Mouse (Mus musculus) hindbrain, embryonic 11.5 days (tissue): ENCODE results near the gene Ocm. TPM values are rescaled to one million over a fixed set of nuclear protein-coding genes. Genes with fewer than 3 reads are reported as not detected.
A peak's percentile ranks its signal among the peaks of the same experiment; 100 is the strongest.

Experiments
- ATAC-seq: fragments of 200-750 bp; cut with Nextera tagmentation; 2 replicates; pipeline ENCODE4 v1.8.0; 2017; ENCODE audit warnings: mild to moderate bottlenecking, moderate TSS enrichment, moderate library complexity; ENCODE audit not compliant: low FRiP score
- DNase-seq: peaks from one replicate; pipeline ENCODE4 v3.0.0-alpha.2; 2015; ENCODE audit warnings: low spot score
- H3K27ac ChIP-seq: fragments of 300-500 bp; sonication (generic); 2 replicates; pipeline ENCODE4 v1.5.1; 2014; ENCODE audit warnings: mild to moderate bottlenecking, low read depth, low read length
- H3K27me3 ChIP-seq: fragments of 300-500 bp; sonication (generic); 2 replicates; pipeline ENCODE4 v1.6.1; 2014; ENCODE audit warnings: mild to moderate bottlenecking, low read length, moderate library complexity, mixed read lengths; ENCODE audit not compliant: control insufficient read depth, insufficient read depth
- H3K36me3 ChIP-seq: fragments of 300-500 bp; sonication (generic); 2 replicates; pipeline ENCODE4 v1.6.1; 2014; ENCODE audit warnings: mild to moderate bottlenecking, low read length, moderate library complexity, mixed read lengths; ENCODE audit not compliant: control insufficient read depth, insufficient read depth
- H3K4me1 ChIP-seq: fragments of 300-500 bp; sonication (generic); replicated peaks from 2 replicates; pipeline ENCODE4 v1.6.1; 2014; ENCODE audit warnings: low read length, mixed read lengths; ENCODE audit not compliant: control insufficient read depth, insufficient read depth
- H3K4me2 ChIP-seq: fragments of 300-500 bp; sonication (generic); replicated peaks from 2 replicates; pipeline ENCODE4 v1.6.1; 2014; ENCODE audit warnings: mild to moderate bottlenecking, low read depth, low read length
- H3K4me3 ChIP-seq: fragments of 300-500 bp; sonication (generic); 2 replicates; pipeline ENCODE4 v1.5.1; 2014; ENCODE audit warnings: low read depth, low read length
- H3K9ac ChIP-seq: fragments of 300-500 bp; sonication (generic); 2 replicates; pipeline ENCODE4 v1.6.1; 2014; ENCODE audit warnings: low read depth, low read length
- H3K9me3 ChIP-seq: fragments of 300-500 bp; sonication (generic); 2 replicates; pipeline ENCODE4 v1.6.1; 2016; ENCODE audit warnings: low read length; ENCODE audit not compliant: control insufficient read depth
- WGBS: fragments of 180-500 bp; shearing (Covaris S2); extraction: QIAGEN DNeasy Blood & Tissue Kit; methylation state at CpG from one replicate; pipeline ENCODE4 v1.1.7; 2014; 5-methylcytosine and 5-hydroxymethylcytosine counted together
- polyA plus RNA-seq: library from polyadenylated mRNA; unstranded; fragments of >200 nt; fragmentation: Nextera tagmentation; extraction: Ambion mirVana; gene quantifications from 2 replicates; pipeline ENCODE4 v1.2.1, GENCODE M21; 2014

Ocm gene
- polyA plus RNA-seq, 1 experiment from 2014 or later, result 0.46 TPM

- H3K36me3 ChIP-seq, result peaks cover 8% of the 10 kb centered on the region
Observed at GRCm38 (mm10) chr5:143992661-143993060, 33.8 kb downstream of the Ocm start.

GRCm38 (mm10) chr5:143990086-143990485, 36.4 kb downstream of the Ocm start:
- Histone ChIP-seq H3K9me3 (no peaks in the 10 kb centered on the region), H3K36me3 (peaks cover 10% of the 10 kb centered on the region), H3K27me3 (no peaks in the 10 kb centered on the region), H3K27ac (no peak overlapping the region), H3K4me1 (no peaks in the 10 kb centered on the region), H3K9ac (no peak overlapping the region), H3K4me3 (no peak overlapping the region), H3K4me2 (no peak overlapping the region)
- 95% methylated on average over 11 of the region's 11 CpGs for WGBS
- DNase-seq, result no peak
- ATAC-seq, result no peak

More at GRCm38 (mm10) chr5:143992661-143993060, 33.8 kb downstream of the Ocm start:
- H3K27ac ChIP-seq, result no peak overlapping the region
- no peaks in the 10 kb centered on the region for H3K27me3 ChIP-seq
- WGBS, result 87% methylated on average over 10 of the region's 10 CpGs
- DNase-seq (no peak), ATAC-seq (no peak)
- no peak overlapping the region for H3K9ac ChIP-seq
- no peak overlapping the region for H3K4me3 ChIP-seq
- no peaks in the 10 kb centered on the region for H3K9me3 ChIP-seq
- H3K4me2 ChIP-seq, result no peak overlapping the region
- H3K4me1 ChIP-seq, result no peaks in the 10 kb centered on the region

- Histone ChIP-seq H3K27me3 (no peaks in the 10 kb centered on the region), H3K36me3 (peaks cover 10% of the 10 kb centered on the region), H3K9me3 (no peaks in the 10 kb centered on the region), H3K4me3 (no peak overlapping the region), H3K4me1 (no peaks in the 10 kb centered on the region), H3K4me2 (no peak overlapping the region), H3K27ac (no peak overlapping the region), H3K9ac (no peak overlapping the region)
- DNase-seq (no peak), ATAC-seq (no peak)
- 82% methylated on average over 4 of the region's 4 CpGs for WGBS
Observed at GRCm38 (mm10) chr5:143989046-143989445, 37.4 kb downstream of the Ocm start.

- Histone ChIP-seq H3K27ac (no peak overlapping the region), H3K36me3 (peaks cover 10% of the 10 kb centered on the region), H3K9me3 (no peaks in the 10 kb centered on the region), H3K4me2 (no peak overlapping the region), H3K4me1 (no peaks in the 10 kb centered on the region), H3K4me3 (no peak overlapping the region), H3K27me3 (no peaks in the 10 kb centered on the region), H3K9ac (no peak overlapping the region)
- WGBS, result 95% methylated on average over 3 of the region's 3 CpGs
- no peak for ATAC-seq
- no peak for DNase-seq
Observed at GRCm38 (mm10) chr5:143987596-143987995, 38.9 kb downstream of the Ocm start.

GRCm38 (mm10) chr5:143985381-143985780, 41.1 kb downstream of the Ocm start:
- H3K4me2 ChIP-seq, result no peak overlapping the region
- no peak overlapping the region for H3K27ac ChIP-seq
- no peak overlapping the region for H3K4me3 ChIP-seq
- no peaks in the 10 kb centered on the region for H3K9me3 ChIP-seq
- H3K4me1 ChIP-seq, result no peaks in the 10 kb centered on the region
- no peaks in the 10 kb centered on the region for H3K27me3 ChIP-seq
- H3K9ac ChIP-seq, result no peak overlapping the region
- no peak for DNase-seq
- WGBS, result 95% methylated on average over 7 of the region's 7 CpGs
- peaks cover 5% of the 10 kb centered on the region; the same call in 1 of the 2 replicates for H3K36me3 ChIP-seq
- ATAC-seq, result no peak

- ATAC-seq (no peak), DNase-seq (no peak)
- Histone ChIP-seq H3K9me3 (no peaks in the 10 kb centered on the region), H3K4me2 (no peak overlapping the region), H3K27ac (no peak overlapping the region), H3K36me3 (no peaks in the 10 kb centered on the region), H3K9ac (no peak overlapping the region), H3K4me1 (no peaks in the 10 kb centered on the region), H3K27me3 (no peaks in the 10 kb centered on the region), H3K4me3 (no peak overlapping the region)
- WGBS, result 85% methylated on average over 2 of the region's 2 CpGs
Observed at GRCm38 (mm10) chr5:143982361-143982760, 44.1 kb downstream of the Ocm start.

- DNase-seq (peak; percentile 23), ATAC-seq (no peak)
- WGBS, result 26% methylated on average over 9 of the region's 9 CpGs
- Histone ChIP-seq H3K27me3 (no peaks in the 10 kb centered on the region), H3K4me1 (no peaks in the 10 kb centered on the region), H3K27ac (no peak overlapping the region), H3K36me3 (no peaks in the 10 kb centered on the region), H3K4me2 (no peak overlapping the region), H3K9me3 (no peaks in the 10 kb centered on the region), H3K9ac (no peak overlapping the region), H3K4me3 (no peak overlapping the region)
Observed at GRCm38 (mm10) chr5:143980858-143981257, 45.6 kb downstream of the Ocm start.

- no peak overlapping the region for H3K27ac ChIP-seq
- no peaks in the 10 kb centered on the region for H3K4me1 ChIP-seq
- ATAC-seq (no peak), DNase-seq (no peak)
- no peak overlapping the region for H3K9ac ChIP-seq
- 80% methylated on average over 16 of the region's 16 CpGs for WGBS
- no peaks in the 10 kb centered on the region for H3K36me3 ChIP-seq
- H3K4me3 ChIP-seq, result no peak overlapping the region
- no peaks in the 10 kb centered on the region for H3K27me3 ChIP-seq
- H3K4me2 ChIP-seq, result no peak overlapping the region
- no peaks in the 10 kb centered on the region for H3K9me3 ChIP-seq
Observed at GRCm38 (mm10) chr5:143976726-143977431, 49.6 kb downstream of the Ocm start.

GRCm38 (mm10) chr5:143976232-143976631, 50.2 kb downstream of the Ocm start:
- WGBS, result 93% methylated on average over 11 of the region's 11 CpGs
- H3K27me3 ChIP-seq, result no peaks in the 10 kb centered on the region
- no peak overlapping the region for H3K4me2 ChIP-seq
- no peaks in the 10 kb centered on the region for H3K36me3 ChIP-seq
- no peak for ATAC-seq
- H3K27ac ChIP-seq, result no peak overlapping the region
- no peaks in the 10 kb centered on the region for H3K9me3 ChIP-seq
- H3K4me1 ChIP-seq, result no peaks in the 10 kb centered on the region
- H3K4me3 ChIP-seq, result no peak overlapping the region
- no peak overlapping the region for H3K9ac ChIP-seq
- DNase-seq, result no peak
